12 mouse cellular contexts compared by ENCODE assay signal in the genomic region with DNA sequence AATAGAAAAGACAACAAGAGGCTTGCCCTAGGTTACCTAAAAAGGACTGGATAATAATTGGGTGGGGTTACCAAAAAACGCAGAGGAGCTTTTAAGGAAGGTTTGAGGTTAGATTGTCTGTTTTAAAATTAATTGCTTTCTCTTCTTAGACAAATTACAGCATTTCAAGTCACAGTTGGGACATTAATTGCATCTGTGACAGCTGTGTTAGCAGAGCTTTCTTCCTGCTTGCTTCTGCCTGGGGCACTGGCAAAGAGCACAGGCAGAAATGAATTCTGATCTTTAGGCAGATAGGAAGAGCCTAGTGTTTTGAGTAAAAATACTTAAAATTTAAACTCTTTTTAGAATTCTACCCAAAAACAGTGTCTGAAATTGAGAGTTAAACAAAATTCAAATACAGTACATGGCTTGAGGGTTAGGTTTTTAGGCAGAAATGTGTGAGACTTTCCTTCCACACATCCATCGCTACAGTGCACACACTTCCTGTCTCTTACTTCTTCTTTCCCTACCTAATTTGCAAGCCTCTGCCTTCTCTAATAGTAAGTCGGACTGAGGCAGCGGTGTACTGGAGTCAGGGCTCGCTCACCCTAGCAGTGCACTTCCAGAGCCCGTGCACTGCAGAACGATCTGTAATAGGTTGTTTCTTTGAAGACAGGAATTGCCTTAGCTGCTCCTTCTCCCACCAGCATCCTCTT. TPM values are rescaled to one million over a fixed set of nuclear protein-coding genes. Genes with fewer than 3 reads are reported as not detected.
DNase-seq lines count a peak whose midpoint lies in the region; ATAC-seq lines count a peak whose summit lies in the region.
"Had no signal": no experiment of that assay in that cellular context is flagged by ENCODE, and none has a peak within 500 bp of the region (broad histone marks: within the 10 kb centered on the region; RNA-seq: fewer than 3 reads in every experiment).

No protein-coding gene starts in this region.

- no peak overlapping the region for H3K4me3 ChIP-seq in hindbrain, embryonic 15.5 days
- H3K4me3 ChIP-seq in hindbrain, embryonic 10.5 days = no peak overlapping the region
- H3K4me3 ChIP-seq: heart, embryonic 15.5 days; left cerebral cortex, adult 2 months had no signal

- no peak overlapping the region for H3K4me2 ChIP-seq in hindbrain, embryonic 15.5 days
- H3K4me2 ChIP-seq: heart, embryonic 15.5 days had no signal

- peaks cover 48% of the 10 kb centered on the region for H3K4me1 ChIP-seq in hindbrain, embryonic 15.5 days (replicated peaks)
- peaks cover 37% of the 10 kb centered on the region for H3K4me1 ChIP-seq in hindbrain, embryonic 10.5 days (replicated peaks)

- H3K9ac ChIP-seq in hindbrain, embryonic 15.5 days = no peak overlapping the region
- H3K9ac ChIP-seq: heart, embryonic 15.5 days had no signal

- peaks cover 7% of the 10 kb centered on the region; the same call in 1 of the 2 replicates for H3K36me3 ChIP-seq in hindbrain, embryonic 15.5 days
- peaks cover 15% of the 10 kb centered on the region for H3K36me3 ChIP-seq in hindbrain, embryonic 10.5 days
- peaks cover 1% of the 10 kb centered on the region; the same call in 1 of the 2 replicates for H3K36me3 ChIP-seq in splenic B cell, adult 2 months (ENCODE audit: control insufficient read depth, insufficient read depth, low read length, poor library complexity, severe bottlenecking)

- H3K27me3 ChIP-seq in hindbrain, embryonic 15.5 days = no peaks in the 10 kb centered on the region
- no peaks in the 10 kb centered on the region for H3K27me3 ChIP-seq in hindbrain, embryonic 10.5 days (ENCODE audit: insufficient read depth, poor library complexity, severe bottlenecking)
- no peaks in the 10 kb centered on the region for H3K27me3 ChIP-seq in splenic B cell, adult 2 months (ENCODE audit: control insufficient read depth, insufficient read depth, low read length, poor library complexity, severe bottlenecking)
- H3K27me3 ChIP-seq: heart, embryonic 15.5 days had no signal

- no peaks in the 10 kb centered on the region for H3K9me3 ChIP-seq in hindbrain, embryonic 15.5 days
- no peaks in the 10 kb centered on the region for H3K9me3 ChIP-seq in hindbrain, embryonic 10.5 days
- H3K9me3 ChIP-seq: heart, embryonic 15.5 days had no signal

- no peak for ATAC-seq in hindbrain, embryonic 15.5 days (ENCODE audit: low FRiP score, low read depth)
- ATAC-seq in hematopoietic stem cell, adult 5-6 weeks (replicated peaks in 1 of 2; ENCODE audit: insufficient read depth in 1 of 2, low FRiP score in 2 of 2, low TSS enrichment in 1 of 2, low read depth in 1 of 2, poor library complexity in 2 of 2, severe bottlenecking in 2 of 2) = peak; percentile 61 to 71

- no peak for DNase-seq in hindbrain, embryonic 10.5 days (ENCODE audit: low spot score)
- DNase-seq in thymus, postnatal 25 days = peak; percentile 14
- DNase-seq in thymus, postnatal 36 days = no peak
- peak; percentile 82 for DNase-seq in splenic B cell, adult 2 months (ENCODE audit: low read depth, low spot score)
- no peak for DNase-seq in layer of hippocampus, adult 11-12 months (ENCODE audit: low spot score)
- DNase-seq in urinary bladder, postnatal 36 days (ENCODE audit: low spot score in 2 of 2) = no peak
- DNase-seq: kidney, adult 9 months; lung, adult 18-20 months had no signal

- H3K27ac ChIP-seq in hindbrain, embryonic 15.5 days (replicated peaks) = peak overlapping the region; percentile 16; the same call in 1 of the 2 replicates
- no peak overlapping the region for H3K27ac ChIP-seq in hindbrain, embryonic 10.5 days
- H3K27ac ChIP-seq: heart, embryonic 15.5 days; left cerebral cortex, adult 2 months had no signal

- WGBS in hindbrain, embryonic 15.5 days = 53% methylated on average over 7 of the region's 7 CpGs
- WGBS in hindbrain, embryonic 10.5 days = 85% methylated on average over 7 of the region's 7 CpGs

RNA-seq across cellular contexts. Expression of gene Chsy1, which starts 11.5 kb away (rescaled TPM):
- polyA plus RNA-seq in hindbrain, embryonic 15.5 days (2015; fragmentation: Nextera tagmentation; extraction: Ambion mirVana) = 9.2 and 10.7 TPM in 2 replicates
- 9.6 and 11.2 TPM in 2 replicates for polyA plus RNA-seq in hindbrain, embryonic 10.5 days (2016; fragmentation: Nextera tagmentation; extraction: Ambion mirVana)
- total RNA-seq in hematopoietic stem cell, adult 5-6 weeks (2017) = 42.1 and 43.3 TPM in 2 replicates

RNA-seq across cellular contexts. Expression of gene Selenos, which starts 41.4 kb away (rescaled TPM):
- polyA plus RNA-seq in hindbrain, embryonic 15.5 days (2015; fragmentation: Nextera tagmentation; extraction: Ambion mirVana) = 86.5 and 90.7 TPM in 2 replicates
- polyA plus RNA-seq in hindbrain, embryonic 10.5 days (2016; fragmentation: Nextera tagmentation; extraction: Ambion mirVana) = 90.0 and 94.0 TPM in 2 replicates
- total RNA-seq in hematopoietic stem cell, adult 5-6 weeks (2017) = 51.3 and 53.3 TPM in 2 replicates

Comparison
In these comparisons a context has a peak if more than half of its experiments do, and no peak if none do; other contexts are left out.
1. DNase-seq: peak in thymus, postnatal 25 days (single experiment) and splenic B cell, adult 2 months (single experiment); none in hindbrain, embryonic 10.5 days (single experiment), thymus, postnatal 36 days (0 of 2), layer of hippocampus, adult 11-12 months (single experiment) and urinary bladder, postnatal 36 days (0 of 2).